Mouse (Mus musculus) testis, postnatal 10 days (tissue): Measurements from ENCODE around the gene Gm10801.
"Not testable (repeated sequence)": the region's sequence is repeated elsewhere in the genome, so short reads cannot be mapped to it uniquely, and the experiment has no call there.

Experiments
- DNase-seq: peaks from one replicate; pipeline ENCODE4 v3.0.0; 2021; ENCODE audit warnings: low spot score

Gene Gm10801

GRCm38 (mm10) chr2:98661937-98662336 is at the start of gene Gm10801:
Gene Gm10801, plus strand, starts transcription at chr2:98662237.
- DNase-seq = not testable (repeated sequence)

- not testable (repeated sequence) for DNase-seq
Measured at GRCm38 (mm10) chr2:98667201-98667600, 5.2 kb downstream of the Gm10801 start, which contains the start of gene Gm10800. Gene Gm10800, minus strand, starts transcription at chr2:98667301.

GRCm38 (mm10) chr2:98697533-98697932 is 35.5 kb downstream of the Gm10801 start:
- DNase-seq = no peak
